Mouse (Mus musculus) liver, postnatal 0 days (tissue): ENCODE results near the gene Lrrc20. TPM values are rescaled to one million over a fixed set of nuclear protein-coding genes. Genes with fewer than 3 reads are reported as not detected.

Source experiments
- ATAC-seq: fragments of 200-750 bp; cut with Nextera tagmentation; 2 replicates; pipeline ENCODE4 v1.8.0; 2017; ENCODE audit warnings: mild to moderate bottlenecking, moderate library complexity
- DNase-seq: peaks from one replicate; pipeline ENCODE4 v3.0.0-alpha.2; 2016
- H3K27ac ChIP-seq: fragments of 300-500 bp; sonication (generic); 2 replicates; pipeline ENCODE4 v1.5.1; 2014; ENCODE audit warnings: antibody characterized with exemption, moderate library complexity, mild to moderate bottlenecking, low read depth
- H3K27me3 ChIP-seq: fragments of 300-500 bp; sonication (generic); 2 replicates; pipeline ENCODE4 v1.6.1; 2014; ENCODE audit warnings: low read length, control low read depth, mixed read lengths; ENCODE audit not compliant: insufficient read depth
- H3K36me3 ChIP-seq: fragments of 300-500 bp; sonication (generic); replicated peaks from 2 replicates; pipeline ENCODE4 v1.6.1; 2014; ENCODE audit warnings: mild to moderate bottlenecking, control low read depth, low read length, moderate library complexity, mixed read lengths; ENCODE audit not compliant: insufficient read depth
- H3K4me1 ChIP-seq: fragments of 300-500 bp; sonication (generic); 2 replicates; pipeline ENCODE4 v1.6.1; 2014; ENCODE audit warnings: antibody characterized with exemption, mild to moderate bottlenecking, control low read depth; ENCODE audit not compliant: insufficient read depth
- H3K4me2 ChIP-seq: fragments of 300-500 bp; sonication (generic); 2 replicates; pipeline ENCODE4 v1.6.1; 2014; ENCODE audit warnings: low read depth, mild to moderate bottlenecking, low read length, moderate library complexity, mixed read lengths
- H3K4me3 ChIP-seq: fragments of 300-500 bp; sonication (generic); 2 replicates; pipeline ENCODE4 v1.5.1; 2014; ENCODE audit warnings: low read depth, low read length
- H3K9ac ChIP-seq: fragments of 300-500 bp; sonication (generic); replicated peaks from 2 replicates; pipeline ENCODE4 v1.6.1; 2014; ENCODE audit warnings: mild to moderate bottlenecking, moderate library complexity
- H3K9me3 ChIP-seq: fragments of 300-500 bp; sonication (generic); 2 replicates; pipeline ENCODE4 v1.6.1; 2016; ENCODE audit warnings: mild to moderate bottlenecking, control low read depth, low read length, mixed read lengths
- CTCF ChIP-seq: sonication (generic); IDR thresholded peaks from 2 replicates; pipeline ENCODE4 v1.5.1; 2016; ENCODE audit warnings: antibody characterized with exemption, low read depth
- EP300 ChIP-seq: IDR thresholded peaks from 2 replicates; pipeline ENCODE4 v1.6.1; 2016; ENCODE audit warnings: antibody characterized with exemption, low read depth, mild to moderate bottlenecking
- WGBS: fragments of 180-500 bp; shearing (Covaris S2); extraction: QIAGEN DNeasy Blood & Tissue Kit; methylation state at CpG from one replicate; pipeline ENCODE4 v1.1.7; 2014; ENCODE audit not compliant: insufficient replicate concordance; 5-methylcytosine and 5-hydroxymethylcytosine counted together
- polyA plus RNA-seq: library from polyadenylated mRNA; unstranded; fragments of >200 nt; fragmentation: Nextera tagmentation; extraction: Ambion mirVana; gene quantifications from 2 replicates; pipeline ENCODE4 v1.2.1, GENCODE M21; 2015

The Lrrc20 gene
- polyA plus RNA-seq, 1 experiment from 2014 or later = 3.0 TPM

- Histone ChIP-seq H3K4me1 (no peaks in the 10 kb centered on the region), H3K4me2 (no peak overlapping the region), H3K9me3 (no peaks in the 10 kb centered on the region), H3K9ac (no peak overlapping the region), H3K4me3 (no peak overlapping the region), H3K27me3 (no peaks in the 10 kb centered on the region), H3K27ac (no peak overlapping the region), H3K36me3 (no peaks in the 10 kb centered on the region; the same call in 1 of the 2 replicates)
- TF ChIP-seq CTCF (no peak), EP300 (no peak)
- WGBS = 73% methylated on average over 9 of the region's 9 CpGs
- ATAC-seq (no peak), DNase-seq (no peak)
These were observed 87.9 kb downstream of the Lrrc20 start for GRCm38 (mm10) chr10:61563550-61563949.

GRCm38 (mm10) chr10:61564408-61564807, 88.8 kb downstream of the Lrrc20 start:
- H3K4me2 ChIP-seq = no peak overlapping the region
- no peak for ATAC-seq

GRCm38 (mm10) chr10:61570181-61570580, 94.6 kb downstream of the Lrrc20 start:
- ATAC-seq (no peak), DNase-seq (no peak)
- Histone ChIP-seq H3K27me3 (no peaks in the 10 kb centered on the region), H3K36me3 (no peaks in the 10 kb centered on the region), H3K27ac (no peak overlapping the region), H3K4me2 (no peak overlapping the region), H3K9me3 (no peaks in the 10 kb centered on the region), H3K4me3 (no peak overlapping the region), H3K4me1 (no peaks in the 10 kb centered on the region), H3K9ac (no peak overlapping the region)
- 74% methylated on average over 10 of the region's 10 CpGs for WGBS
- TF ChIP-seq EP300 = no peak
- TF ChIP-seq CTCF = no peak

More at GRCm38 (mm10) chr10:61564408-61564807, 88.8 kb downstream of the Lrrc20 start:
- Histone ChIP-seq H3K27me3 (no peaks in the 10 kb centered on the region), H3K36me3 (no peaks in the 10 kb centered on the region; the same call in 1 of the 2 replicates), H3K4me1 (no peaks in the 10 kb centered on the region), H3K9me3 (no peaks in the 10 kb centered on the region), H3K27ac (no peak overlapping the region), H3K4me3 (no peak overlapping the region), H3K9ac (no peak overlapping the region)
- 81% methylated on average over 4 of the region's 4 CpGs for WGBS
- no peak for TF ChIP-seq CTCF
- TF ChIP-seq EP300 = no peak
- no peak for DNase-seq

- DNase-seq = no peak
- WGBS = 67% methylated on average over 5 of the region's 5 CpGs
These were observed 96.5 kb downstream of the Lrrc20 start for GRCm38 (mm10) chr10:61572126-61572525.

GRCm38 (mm10) chr10:61576120-61576767, 100.6 kb downstream of the Lrrc20 start:
- Histone ChIP-seq H3K4me2 (no peak overlapping the region), H3K27me3 (no peaks in the 10 kb centered on the region), H3K27ac (no peak overlapping the region), H3K9me3 (no peaks in the 10 kb centered on the region), H3K4me3 (no peak overlapping the region), H3K4me1 (no peaks in the 10 kb centered on the region), H3K9ac (no peak overlapping the region), H3K36me3 (no peaks in the 10 kb centered on the region)
- DNase-seq (no peak), ATAC-seq (no peak)
- TF ChIP-seq EP300 = no peak
- TF ChIP-seq CTCF = no peak
- 78% methylated on average over 13 of the region's 13 CpGs for WGBS

More at GRCm38 (mm10) chr10:61572126-61572525, 96.5 kb downstream of the Lrrc20 start:
- H3K27me3 ChIP-seq = no peaks in the 10 kb centered on the region
- no peaks in the 10 kb centered on the region for H3K4me1 ChIP-seq
- H3K9ac ChIP-seq = no peak overlapping the region
- H3K27ac ChIP-seq = no peak overlapping the region
- H3K36me3 ChIP-seq = no peaks in the 10 kb centered on the region
- H3K9me3 ChIP-seq = no peaks in the 10 kb centered on the region
- TF ChIP-seq EP300 (no peak), CTCF (no peak)
- no peak overlapping the region for H3K4me3 ChIP-seq
- H3K4me2 ChIP-seq = no peak overlapping the region
- ATAC-seq = no peak

GRCm38 (mm10) chr10:61587241-61587849, 111.7 kb downstream of the Lrrc20 start:
- DNase-seq (no peak), ATAC-seq (no peak)
- Histone ChIP-seq H3K9me3 (no peaks in the 10 kb centered on the region), H3K27me3 (no peaks in the 10 kb centered on the region), H3K4me3 (no peak overlapping the region), H3K4me2 (no peak overlapping the region), H3K9ac (no peak overlapping the region), H3K36me3 (no peaks in the 10 kb centered on the region), H3K4me1 (no peaks in the 10 kb centered on the region), H3K27ac (no peak overlapping the region)
- WGBS = 76% methylated on average over 7 of the region's 7 CpGs
- peak; percentile 27; the same call in 1 of the 2 replicates for TF ChIP-seq CTCF
- TF ChIP-seq EP300 = no peak
